Mouse (Mus musculus): ENCODE measurements around the gene Hs1bp3.

DNA sequence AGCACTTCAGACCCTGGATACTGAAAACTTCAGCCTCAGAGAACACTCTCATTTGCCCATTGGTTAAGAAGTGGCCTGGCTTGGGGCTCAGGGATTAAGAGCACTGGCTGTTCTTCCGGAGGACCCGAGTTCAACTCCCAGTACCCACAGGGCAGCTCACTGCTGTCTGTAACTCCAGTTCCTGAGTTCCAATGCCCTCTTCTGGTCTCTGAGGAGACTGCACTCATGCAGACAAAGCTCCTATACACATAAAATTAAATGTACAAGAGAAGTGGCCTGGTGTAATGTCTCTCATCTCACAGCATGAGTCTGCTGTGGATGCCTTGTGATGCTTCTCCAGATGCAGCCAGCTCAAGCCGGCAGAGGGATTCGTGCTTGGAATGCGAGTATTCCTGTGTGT, 3.3 kb downstream of the Hs1bp3 start:
- peak; percentile 14; the same call in 1 of the 2 replicates for TF ChIP-seq CTCF (IDR thresholded peaks at IDR 0.05; ENCODE audit: low read depth)
- TF ChIP-seq EP300 (IDR thresholded peaks at IDR 0.05; ENCODE audit: low read depth): no peak
